Mouse (Mus musculus) neural tube, embryonic 15.5 days (tissue): ENCODE measurements around the gene Kcnh1. TPM values are rescaled to one million over a fixed set of nuclear protein-coding genes. Genes with fewer than 3 reads are reported as not detected.

Source experiments
- ATAC-seq: fragments of 200-750 bp; cut with Nextera tagmentation; 2 replicates; pipeline ENCODE4 v1.8.0; 2017; ENCODE audit warnings: mild to moderate bottlenecking, moderate TSS enrichment, moderate library complexity; ENCODE audit not compliant: low FRiP score
- H3K27ac ChIP-seq: fragments of 300-500 bp; sonication (generic); replicated peaks from 2 replicates; pipeline ENCODE4 v1.5.1; 2015; ENCODE audit warnings: mild to moderate bottlenecking, inconsistent platforms
- H3K27me3 ChIP-seq: fragments of 300-500 bp; sonication (generic); replicated peaks from 2 replicates; pipeline ENCODE4 v1.6.1; 2015; ENCODE audit warnings: inconsistent platforms
- H3K36me3 ChIP-seq: fragments of 300-500 bp; sonication (generic); 2 replicates; pipeline ENCODE4 v1.6.1; 2015; ENCODE audit warnings: inconsistent platforms
- H3K4me1 ChIP-seq: fragments of 300-500 bp; sonication (generic); 2 replicates; pipeline ENCODE4 v1.6.1; 2015; ENCODE audit warnings: inconsistent platforms
- H3K4me2 ChIP-seq: fragments of 300-500 bp; sonication (generic); 2 replicates; pipeline ENCODE4 v1.6.1; 2015; ENCODE audit warnings: inconsistent platforms, mild to moderate bottlenecking, moderate library complexity
- H3K4me3 ChIP-seq: fragments of 300-500 bp; sonication (generic); replicated peaks from 2 replicates; pipeline ENCODE4 v1.5.1; 2015; ENCODE audit warnings: mild to moderate bottlenecking, inconsistent platforms
- H3K9ac ChIP-seq: fragments of 300-500 bp; sonication (generic); replicated peaks from 2 replicates; pipeline ENCODE4 v1.6.1; 2015; ENCODE audit warnings: mild to moderate bottlenecking, inconsistent platforms
- H3K9me3 ChIP-seq: fragments of 300-500 bp; sonication (generic); replicated peaks from 2 replicates; pipeline ENCODE4 v1.6.1; 2016; ENCODE audit warnings: inconsistent platforms
- WGBS: fragments of 180-500 bp; shearing (Covaris S2); methylation state at CpG from one replicate; pipeline ENCODE4 v1.1.7; 2015; ENCODE audit warnings: mixed read lengths; 5-methylcytosine and 5-hydroxymethylcytosine counted together
- polyA plus RNA-seq: library from polyadenylated mRNA; unstranded; fragments of >200 nt; fragmentation: Nextera tagmentation; extraction: Ambion mirVana; gene quantifications from 2 replicates; pipeline ENCODE4 v1.2.1, GENCODE M21; 2015

The Kcnh1 gene
- polyA plus RNA-seq, 1 experiment from 2014 or later = 4.6 TPM

DNA sequence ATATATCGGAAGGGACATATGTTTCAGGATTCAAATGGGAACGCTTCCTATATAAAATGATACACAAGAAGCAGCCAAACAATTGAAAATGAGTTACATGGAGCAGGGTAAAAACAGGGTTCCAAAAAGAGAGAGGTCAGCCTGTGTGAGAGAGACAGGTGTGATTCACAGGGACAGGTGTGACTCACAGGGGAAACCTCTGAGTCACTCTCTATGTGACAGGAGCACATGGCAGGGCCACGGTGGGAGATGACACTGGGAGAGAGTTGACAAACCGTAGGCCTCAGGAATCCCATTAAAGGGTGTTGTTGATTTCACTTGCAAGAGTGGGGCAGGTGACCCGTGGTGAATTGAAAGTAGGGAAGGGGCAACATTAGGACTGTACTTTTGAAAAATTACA lies 228.6 kb downstream of the Kcnh1 start:
- Histone ChIP-seq H3K36me3 (no peaks in the 10 kb centered on the region), H3K4me2 (no peak overlapping the region), H3K9ac (no peak overlapping the region), H3K4me3 (no peak overlapping the region), H3K27ac (no peak overlapping the region), H3K27me3 (no peaks in the 10 kb centered on the region), H3K9me3 (no peaks in the 10 kb centered on the region), H3K4me1 (no peaks in the 10 kb centered on the region)
- ATAC-seq = no peak
- WGBS = 91% methylated on average over 5 of the region's 5 CpGs

DNA sequence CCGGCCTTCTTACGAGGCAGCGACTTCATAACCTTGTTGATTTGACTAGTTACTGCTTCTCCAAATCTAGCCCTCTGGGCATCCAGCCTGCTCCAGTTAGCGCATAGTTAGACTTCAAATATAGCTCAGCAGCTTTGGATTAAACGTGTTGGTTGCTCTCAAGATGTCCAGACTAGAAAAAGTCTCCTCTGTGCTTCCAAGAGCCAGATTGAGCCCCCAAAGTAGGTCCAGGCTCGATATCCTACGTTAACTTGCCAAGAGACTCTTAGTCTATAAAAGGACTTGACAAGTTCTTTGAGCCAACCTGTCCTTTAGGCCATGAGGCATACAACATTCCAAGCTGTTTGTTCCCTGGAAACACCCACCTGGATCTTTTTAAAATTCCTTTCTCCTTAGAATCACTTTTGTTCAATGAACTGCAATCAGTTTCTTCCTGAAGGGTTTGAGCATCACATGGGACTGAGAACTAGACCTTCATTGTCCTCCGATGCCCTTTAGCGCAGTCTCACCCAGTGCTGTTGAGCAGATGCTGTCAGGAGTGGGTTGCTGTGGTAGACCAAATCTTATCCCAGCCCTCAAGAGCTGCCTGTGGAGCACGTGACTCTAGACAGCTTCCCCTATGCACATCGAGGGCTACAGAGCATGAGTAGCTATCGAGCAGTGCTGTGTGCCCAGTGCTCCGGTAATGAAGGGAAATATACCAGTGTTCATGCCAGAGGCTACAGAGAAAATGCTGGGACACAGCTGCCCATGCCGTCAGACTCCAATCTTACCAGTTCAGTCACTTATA lies 231.0 kb downstream of the Kcnh1 start:
- WGBS = 82% methylated on average over 14 of the region's 14 CpGs
- H3K9me3 ChIP-seq = no peaks in the 10 kb centered on the region
- no peak overlapping the region for H3K27ac ChIP-seq
- no peak overlapping the region for H3K4me2 ChIP-seq
- no peaks in the 10 kb centered on the region for H3K27me3 ChIP-seq
- H3K36me3 ChIP-seq = no peaks in the 10 kb centered on the region
- H3K4me3 ChIP-seq = no peak overlapping the region
- H3K4me1 ChIP-seq = no peaks in the 10 kb centered on the region
- H3K9ac ChIP-seq = no peak overlapping the region
- ATAC-seq = no peak

DNA sequence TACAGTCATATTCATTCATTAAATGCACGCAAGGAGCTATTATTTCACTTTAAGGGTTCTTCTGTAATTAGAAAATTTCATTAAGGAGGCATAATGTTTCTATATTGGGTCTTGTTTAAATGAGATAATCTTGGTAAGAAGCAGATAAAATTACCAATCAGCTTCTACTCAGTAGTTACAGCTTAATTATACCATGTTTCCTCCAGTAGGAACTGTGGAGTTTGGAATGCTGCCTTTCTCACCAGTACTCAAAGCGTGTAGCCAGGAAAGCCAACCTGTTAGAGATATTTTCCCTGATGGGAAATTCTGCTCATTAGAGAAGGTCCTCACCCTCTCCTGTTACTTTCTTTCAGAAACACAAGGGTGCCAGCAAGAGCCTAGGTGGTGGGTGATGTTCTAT lies 240.8 kb downstream of the Kcnh1 start:
- Histone ChIP-seq H3K4me2 (no peak overlapping the region), H3K27me3 (no peaks in the 10 kb centered on the region), H3K27ac (no peak overlapping the region), H3K9ac (no peak overlapping the region), H3K4me3 (no peak overlapping the region), H3K9me3 (no peaks in the 10 kb centered on the region), H3K4me1 (no peaks in the 10 kb centered on the region), H3K36me3 (no peaks in the 10 kb centered on the region)
- ATAC-seq = peak; percentile 57; the same call in 1 of the 2 replicates
- WGBS = 56% methylated on average over 2 of the region's 2 CpGs

DNA sequence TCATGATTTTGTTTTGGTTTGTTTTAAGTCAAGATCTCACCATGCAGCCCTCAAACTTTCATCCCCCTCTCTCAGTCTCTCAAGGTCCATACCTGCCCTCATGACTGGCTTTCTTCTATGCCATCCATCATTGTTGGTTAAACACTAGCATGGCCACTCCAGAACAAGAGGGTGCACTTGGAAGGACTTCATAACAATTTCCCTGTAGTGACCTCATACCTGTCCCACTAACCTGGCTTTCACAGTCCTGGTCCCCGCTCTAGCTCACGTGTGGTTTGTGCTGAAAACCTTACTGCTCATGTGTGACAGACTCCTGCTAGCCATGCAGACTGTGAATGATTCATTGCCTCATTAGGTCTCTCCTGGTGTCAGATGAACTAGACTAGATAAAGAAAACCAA lies 244.9 kb downstream of the Kcnh1 start:
- 84% methylated on average over 2 of the region's 2 CpGs for WGBS
- Histone ChIP-seq H3K4me2 (no peak overlapping the region), H3K9me3 (no peaks in the 10 kb centered on the region), H3K4me1 (0 out of 2 replicates have a peak, but pooled peaks cover 6% of the 10 kb centered on the region), H3K4me3 (no peak overlapping the region), H3K36me3 (no peaks in the 10 kb centered on the region), H3K27me3 (no peaks in the 10 kb centered on the region), H3K9ac (no peak overlapping the region), H3K27ac (no peak overlapping the region)
- ATAC-seq = no peak

DNA sequence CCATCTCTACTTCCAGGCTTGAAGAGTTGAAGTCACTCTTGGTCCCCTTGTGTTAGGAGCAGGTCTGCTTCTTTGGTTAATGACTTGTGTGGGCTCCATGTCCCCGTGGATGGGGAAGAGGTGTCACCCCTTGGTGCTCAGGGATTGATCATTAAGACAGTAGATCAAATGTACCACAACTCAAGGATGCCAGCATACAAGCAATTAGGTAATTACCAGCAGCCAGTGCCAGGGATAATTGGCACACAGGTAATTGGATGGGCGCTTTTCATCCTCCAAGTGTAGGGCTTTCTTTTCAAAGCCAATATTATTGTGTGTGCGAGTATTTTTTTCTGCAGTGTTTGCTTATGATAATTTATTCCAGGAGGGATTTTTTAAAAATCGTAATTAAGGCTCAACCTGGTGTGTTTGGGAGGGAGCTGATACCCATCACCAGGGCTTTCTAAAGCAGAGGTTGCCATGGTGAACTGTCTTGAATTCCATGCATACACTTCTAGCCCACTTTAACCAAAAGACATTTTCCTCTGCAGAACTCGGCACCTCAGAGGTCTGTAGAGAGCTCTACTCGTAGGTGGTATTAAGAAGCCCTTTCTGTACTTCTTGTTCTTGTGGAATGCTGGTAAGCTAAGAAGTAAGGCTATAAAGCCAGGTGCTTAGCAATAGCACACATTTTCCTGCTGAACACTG lies 248.7 kb downstream of the Kcnh1 start:
- Histone ChIP-seq H3K27me3 (no peaks in the 10 kb centered on the region), H3K4me2 (no peak overlapping the region), H3K36me3 (no peaks in the 10 kb centered on the region), H3K27ac (no peak overlapping the region), H3K4me1 (peaks cover 19% of the 10 kb centered on the region), H3K4me3 (no peak overlapping the region), H3K9ac (no peak overlapping the region), H3K9me3 (no peaks in the 10 kb centered on the region)
- 68% methylated on average over 6 of the region's 6 CpGs for WGBS
- ATAC-seq = no peak

DNA sequence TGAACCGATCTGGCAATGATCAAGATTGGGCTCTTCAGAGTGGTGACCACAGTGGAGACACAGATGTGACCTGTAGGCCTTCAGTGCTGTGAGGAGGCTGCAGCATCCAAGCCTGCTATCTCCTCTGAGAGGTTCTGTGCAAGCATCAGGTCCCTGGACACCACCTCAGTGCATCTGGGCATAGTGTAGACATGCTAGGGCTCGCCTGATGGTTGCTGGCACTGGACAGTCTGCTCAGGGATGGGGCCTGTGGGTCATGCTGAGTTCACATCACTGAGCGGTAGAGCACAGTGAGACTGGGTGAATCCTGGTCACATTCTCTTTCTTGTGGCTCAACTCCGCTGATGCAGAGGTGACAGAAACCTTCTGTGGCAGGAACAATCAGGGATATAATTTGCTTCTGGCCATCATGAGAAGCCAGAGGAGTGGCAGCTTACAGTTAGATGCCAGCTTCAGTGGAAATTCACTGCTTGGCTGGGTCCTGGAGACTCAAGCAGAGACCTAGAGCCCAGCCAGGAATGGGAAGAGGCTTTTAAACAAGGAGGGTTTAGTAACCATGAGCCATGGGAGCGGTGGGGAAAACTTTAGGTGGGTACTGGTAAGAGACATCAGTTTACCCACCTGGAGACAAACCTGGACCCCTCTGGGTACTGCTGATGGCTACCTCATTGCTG lies 252.3 kb downstream of the Kcnh1 start:
- H3K4me2 ChIP-seq = no peak overlapping the region
- no peak for ATAC-seq
- 0 out of 2 replicates have a peak overlapping the region, but pooled peaks have one; percentile 6 for H3K27ac ChIP-seq
- H3K36me3 ChIP-seq = no peaks in the 10 kb centered on the region
- H3K9ac ChIP-seq = no peak overlapping the region
- WGBS = 84% methylated on average over 5 of the region's 5 CpGs
- no peaks in the 10 kb centered on the region for H3K9me3 ChIP-seq
- H3K4me3 ChIP-seq = no peak overlapping the region
- H3K27me3 ChIP-seq = no peaks in the 10 kb centered on the region
- H3K4me1 ChIP-seq = peaks cover 28% of the 10 kb centered on the region

DNA sequence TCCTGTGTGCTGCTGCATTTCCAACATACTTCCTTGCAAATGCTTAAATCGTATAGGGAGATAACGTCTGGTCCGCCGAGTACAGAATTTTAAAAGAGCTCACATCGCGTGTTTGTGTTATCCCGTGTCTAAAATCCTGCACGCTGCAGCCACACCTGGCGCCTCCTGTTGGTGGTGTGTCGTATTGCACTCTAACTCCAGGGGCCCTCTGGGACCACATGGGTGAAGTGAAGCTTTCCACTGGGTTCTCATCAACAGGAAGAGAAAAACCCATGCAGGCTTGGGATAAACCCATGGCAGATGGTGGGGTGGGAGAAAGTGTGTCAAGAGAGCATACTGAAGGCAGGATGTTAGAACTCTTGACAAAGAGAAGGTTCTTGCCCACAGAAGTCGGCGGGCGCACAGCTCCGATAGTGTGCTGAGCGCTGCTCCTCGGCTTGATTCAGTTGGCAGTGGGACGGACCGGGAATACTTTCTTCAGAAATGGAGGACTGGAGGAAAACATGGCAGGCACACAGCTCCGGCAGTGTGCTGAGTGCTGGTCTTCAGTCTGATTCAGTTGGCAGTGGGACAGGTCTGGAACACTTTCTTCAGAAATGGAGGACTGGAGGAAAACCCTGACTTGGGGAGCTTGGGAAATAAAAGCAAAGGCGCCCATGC lies 253.6 kb downstream of the Kcnh1 start:
- WGBS = 71% methylated on average over 20 of the region's 20 CpGs
- no peaks in the 10 kb centered on the region for H3K27me3 ChIP-seq
- no peaks in the 10 kb centered on the region for H3K9me3 ChIP-seq
- no peak overlapping the region for H3K4me3 ChIP-seq
- peak overlapping the region; percentile 6 for H3K27ac ChIP-seq
- peaks cover 26% of the 10 kb centered on the region for H3K4me1 ChIP-seq
- no peak overlapping the region for H3K9ac ChIP-seq
- no peaks in the 10 kb centered on the region for H3K36me3 ChIP-seq
- H3K4me2 ChIP-seq = no peak overlapping the region
- ATAC-seq = peak; percentile 16; the same call in 1 of the 2 replicates

DNA sequence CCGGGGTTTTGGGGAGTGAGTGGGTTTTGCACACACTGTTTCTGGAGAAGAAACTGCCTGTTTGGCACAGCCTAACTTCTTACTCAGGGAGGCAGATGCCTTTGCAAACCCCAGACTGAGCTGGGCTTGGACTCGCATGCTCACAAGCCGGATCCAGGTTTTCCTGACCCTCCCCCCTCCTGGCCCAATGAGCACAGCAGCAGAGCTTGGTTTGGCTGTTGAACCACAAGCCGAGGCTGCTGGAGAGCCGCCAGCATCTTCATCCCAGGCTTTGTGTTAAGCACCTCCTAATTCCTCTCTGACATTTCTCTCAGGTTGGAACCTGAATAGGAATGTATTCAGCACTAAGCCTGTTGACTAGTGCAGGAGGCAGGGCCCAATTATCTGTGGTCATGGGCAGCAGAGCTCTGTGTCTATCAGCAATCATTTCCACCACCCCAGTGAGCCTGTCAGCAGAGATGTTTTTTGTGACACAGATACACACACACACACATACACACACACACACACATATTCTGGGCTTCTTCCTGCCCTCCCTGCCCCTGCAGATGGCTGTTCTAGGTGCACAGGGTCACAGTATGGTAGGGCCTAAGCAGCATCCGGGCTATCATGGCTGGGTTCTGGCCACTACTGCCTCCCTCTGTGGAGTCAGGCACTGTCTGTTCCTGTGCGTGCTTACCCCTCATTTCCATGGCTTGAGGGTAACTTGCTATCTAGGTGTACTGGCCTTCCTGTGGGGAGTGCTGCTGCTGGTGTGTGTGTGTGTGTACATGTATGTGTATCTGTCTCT lies 254.3 kb downstream of the Kcnh1 start:
- ATAC-seq = peak; percentile 65
- H3K4me3 ChIP-seq = no peak overlapping the region
- no peak overlapping the region for H3K9ac ChIP-seq
- WGBS = 54% methylated on average over 7 of the region's 7 CpGs
- no peaks in the 10 kb centered on the region for H3K9me3 ChIP-seq
- H3K4me1 ChIP-seq = peaks cover 21% of the 10 kb centered on the region
- H3K36me3 ChIP-seq = no peaks in the 10 kb centered on the region
- no peaks in the 10 kb centered on the region for H3K27me3 ChIP-seq
- H3K4me2 ChIP-seq = no peak overlapping the region
- peak overlapping the region; percentile 6 for H3K27ac ChIP-seq

DNA sequence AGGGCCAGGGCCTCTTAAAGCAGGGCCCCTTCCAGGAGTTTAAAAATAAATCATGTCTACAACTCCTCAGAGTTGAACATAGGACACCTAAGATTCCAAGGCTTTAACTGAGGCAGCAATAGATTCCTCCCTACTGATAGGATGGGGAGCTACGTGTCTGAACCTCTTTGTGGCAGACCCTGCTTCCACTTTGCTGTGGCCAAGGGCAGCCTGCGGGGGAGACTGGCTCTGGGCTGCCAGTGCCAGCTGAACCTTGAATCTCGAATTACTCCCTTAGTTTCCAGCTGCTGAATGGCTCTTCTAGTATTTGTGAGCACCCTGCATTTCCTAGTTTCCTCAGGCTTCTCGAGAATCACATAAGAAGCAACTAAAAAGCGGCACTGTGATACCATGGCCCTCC lies 255.6 kb downstream of the Kcnh1 start:
- ATAC-seq = no peak
- H3K27ac ChIP-seq = no peak overlapping the region
- H3K27me3 ChIP-seq = no peaks in the 10 kb centered on the region
- WGBS = 61% methylated on average over 5 of the region's 5 CpGs
- H3K4me3 ChIP-seq = no peak overlapping the region
- H3K36me3 ChIP-seq = no peaks in the 10 kb centered on the region
- no peak overlapping the region for H3K4me2 ChIP-seq
- H3K9me3 ChIP-seq = no peaks in the 10 kb centered on the region
- H3K4me1 ChIP-seq = peaks cover 21% of the 10 kb centered on the region
- no peak overlapping the region for H3K9ac ChIP-seq

DNA sequence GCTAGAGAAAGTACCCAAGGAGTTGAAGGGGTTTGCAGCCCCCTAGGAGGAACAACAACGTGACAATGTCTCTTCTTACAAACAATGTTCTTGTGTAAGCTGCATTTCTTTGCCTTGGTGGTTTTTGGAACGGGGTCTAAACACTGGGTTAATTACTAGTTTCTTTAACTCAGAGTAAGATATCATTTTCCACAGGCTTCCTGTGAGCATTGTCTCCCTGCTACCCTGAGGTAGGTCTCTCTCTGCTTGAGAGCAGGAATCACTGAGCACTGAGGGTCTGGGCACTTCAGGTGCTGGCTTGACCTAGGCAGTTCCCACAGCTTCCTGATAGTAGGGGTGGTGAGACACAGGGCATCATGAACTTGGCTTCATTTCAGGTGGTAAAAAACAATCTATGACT lies 257.1 kb downstream of the Kcnh1 start:
- H3K27ac ChIP-seq = no peak overlapping the region
- WGBS = 80% methylated on average over 2 of the region's 2 CpGs
- H3K27me3 ChIP-seq = no peaks in the 10 kb centered on the region
- peaks cover 20% of the 10 kb centered on the region for H3K4me1 ChIP-seq
- H3K4me3 ChIP-seq = no peak overlapping the region
- no peak for ATAC-seq
- no peaks in the 10 kb centered on the region for H3K36me3 ChIP-seq
- no peaks in the 10 kb centered on the region for H3K9me3 ChIP-seq
- no peak overlapping the region for H3K4me2 ChIP-seq
- no peak overlapping the region for H3K9ac ChIP-seq

DNA sequence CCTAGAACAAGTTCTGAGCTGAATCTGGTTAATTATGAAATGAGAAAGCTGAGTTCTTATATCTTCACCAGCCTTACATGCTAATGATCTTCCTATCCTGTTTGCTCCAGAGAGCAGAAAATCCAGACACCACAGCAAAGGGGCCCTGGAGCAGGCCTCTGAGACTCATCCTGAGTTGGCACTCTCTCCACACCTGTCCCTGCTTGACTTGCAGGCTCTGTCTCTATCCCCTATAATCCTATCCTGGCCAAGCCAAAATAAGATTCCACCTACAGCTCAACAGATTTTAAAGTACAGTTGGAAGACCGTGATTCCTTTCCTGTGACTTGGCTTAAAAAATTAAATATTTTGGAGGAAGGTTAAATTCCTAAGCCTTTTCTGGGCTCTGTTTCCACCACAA lies 257.9 kb downstream of the Kcnh1 start:
- Histone ChIP-seq H3K4me2 (no peak overlapping the region), H3K4me1 (peaks cover 17% of the 10 kb centered on the region)
- 95% methylated on average over 1 of the region's 1 CpGs for WGBS

More for the DNA sequence above, 257.9 kb downstream of the Kcnh1 start:
- Histone ChIP-seq H3K4me3 (no peak overlapping the region), H3K9ac (no peak overlapping the region), H3K9me3 (no peaks in the 10 kb centered on the region), H3K27ac (no peak overlapping the region), H3K27me3 (no peaks in the 10 kb centered on the region), H3K36me3 (no peaks in the 10 kb centered on the region)
- ATAC-seq = no peak
